Mouse (Mus musculus) adrenal gland, postnatal 10 days (tissue): ENCODE results near the gene Mroh2a. TPM values are rescaled to one million over a fixed set of nuclear protein-coding genes. Genes with fewer than 3 reads are reported as not detected.
A peak's percentile ranks its signal among the peaks of the same experiment; 100 is the strongest.

Experiments used
- DNase-seq: peaks from one replicate; pipeline ENCODE4 v3.0.0; 2021; ENCODE audit warnings: mixed read lengths
- total RNA-seq, 2 experiments: library from RNA; stranded (reverse); gene quantifications; 2 replicates each; pipeline ENCODE4 v1.2.3; 2021

Mroh2a gene
- total RNA-seq, 2 experiments from 2014 or later = 0.67 to 1.3 TPM

DNA sequence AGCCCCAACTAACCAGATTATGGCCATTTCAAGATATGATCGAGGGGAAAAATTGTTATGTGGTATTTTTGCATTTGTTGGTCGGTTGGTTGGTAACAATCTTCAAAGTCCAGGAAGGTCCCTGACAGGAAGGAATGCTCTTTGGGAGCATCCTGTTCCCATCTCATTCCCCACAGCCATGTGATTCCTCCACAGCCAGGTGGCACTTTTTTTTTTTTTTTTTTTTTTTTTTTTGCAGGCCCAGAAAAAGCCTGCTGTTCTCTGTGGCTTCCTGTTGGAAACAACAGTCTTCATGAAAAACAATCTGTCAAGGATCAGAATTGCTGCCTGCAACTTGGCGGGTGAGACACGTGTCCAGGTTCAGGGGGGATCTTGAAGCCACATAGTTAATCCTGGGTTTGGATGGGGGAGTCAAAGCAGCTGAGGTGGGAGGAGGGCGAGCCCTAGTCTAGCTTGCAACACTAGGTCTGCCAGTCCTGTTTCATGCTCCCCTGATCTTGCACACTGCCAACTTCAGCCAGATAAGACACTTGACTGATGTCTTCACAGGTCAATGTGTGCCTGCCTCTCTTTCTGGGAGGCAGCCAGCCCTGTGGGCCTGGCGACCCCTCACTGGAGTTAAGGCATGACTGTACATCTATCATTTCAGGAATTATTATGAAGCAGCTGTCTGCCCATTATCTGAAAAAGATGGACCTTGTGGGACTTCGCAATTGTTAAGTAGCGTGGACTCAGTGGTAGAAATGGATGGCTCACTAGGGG, 32.3 kb downstream of the Mroh2a start:
- peak; percentile 60 for DNase-seq

DNA sequence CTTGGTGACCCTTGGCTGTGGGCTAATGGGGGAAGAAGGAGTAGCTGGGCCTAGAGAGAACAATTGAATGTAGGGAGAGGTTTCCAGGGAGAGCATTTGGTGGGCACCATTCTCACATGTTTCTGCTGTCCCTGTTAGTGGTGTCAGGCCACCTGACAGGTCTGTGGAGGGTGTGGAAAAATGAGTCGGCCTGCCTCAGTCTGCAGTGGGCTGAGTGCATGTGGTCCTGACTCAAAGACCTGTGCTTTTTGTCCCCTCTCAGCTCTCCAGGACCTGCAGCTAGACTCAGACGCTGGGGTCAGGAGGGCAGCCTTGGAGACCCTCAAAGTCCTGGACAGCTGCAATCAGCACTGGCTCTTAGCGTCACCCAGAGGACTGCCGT, 32.8 kb downstream of the Mroh2a start:
- DNase-seq = no peak

DNA sequence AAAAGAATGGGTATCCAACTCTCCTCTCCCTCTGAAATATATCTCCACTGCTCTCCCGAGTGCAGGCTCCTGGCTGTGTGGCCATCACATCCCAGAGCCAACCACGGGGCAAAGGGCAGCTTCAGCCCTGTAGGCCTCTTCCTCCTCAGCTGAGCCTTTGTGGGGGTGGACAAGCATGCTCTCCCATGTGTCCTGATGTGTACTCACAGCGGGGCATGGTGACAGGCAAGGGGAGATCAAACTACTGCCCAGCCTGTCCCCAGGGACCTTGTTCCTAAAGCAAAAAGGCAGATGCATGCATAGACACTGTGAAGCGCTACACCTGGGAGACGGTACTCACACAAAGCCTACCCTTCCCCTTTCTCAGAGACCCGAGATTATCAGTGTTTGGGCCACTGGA, 33.3 kb downstream of the Mroh2a start:
- DNase-seq = peak; percentile 80

DNA sequence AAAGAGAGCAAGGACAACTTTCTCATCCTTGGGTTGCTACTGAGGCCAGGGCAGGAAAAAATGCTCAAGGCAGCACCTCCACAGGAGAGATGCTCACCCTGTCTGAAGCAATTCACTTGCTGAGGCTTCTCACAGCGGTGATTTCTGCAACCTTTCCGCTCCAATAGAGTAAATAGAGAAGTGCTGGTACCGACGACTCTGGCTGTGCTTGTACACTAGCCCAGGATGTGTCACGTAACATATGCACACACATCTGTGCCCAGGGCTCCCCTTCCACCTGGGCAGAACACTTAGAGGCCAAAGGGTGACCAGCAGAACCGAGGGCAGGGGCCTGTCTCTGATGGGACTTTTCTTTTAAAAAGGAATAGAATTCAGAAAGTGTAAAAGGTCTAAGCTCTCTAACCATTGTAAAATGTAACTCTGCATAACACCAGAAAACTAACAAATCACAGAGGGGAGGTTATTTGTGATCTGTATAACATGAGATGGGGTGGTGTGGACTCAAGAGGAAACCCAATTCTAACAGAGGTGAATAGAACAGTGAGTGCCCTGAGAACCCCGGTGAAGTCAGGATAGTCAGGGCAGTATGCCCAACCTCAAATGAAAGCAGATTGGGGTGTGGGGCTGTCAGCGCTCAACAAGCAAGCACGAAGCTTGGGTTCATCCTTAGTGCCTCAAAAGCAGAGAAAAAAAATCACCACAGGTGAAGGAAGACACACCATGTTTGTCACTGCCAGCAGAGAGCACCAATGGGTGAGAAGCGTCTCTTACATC, 34.0 kb downstream of the Mroh2a start:
- no peak for DNase-seq

DNA sequence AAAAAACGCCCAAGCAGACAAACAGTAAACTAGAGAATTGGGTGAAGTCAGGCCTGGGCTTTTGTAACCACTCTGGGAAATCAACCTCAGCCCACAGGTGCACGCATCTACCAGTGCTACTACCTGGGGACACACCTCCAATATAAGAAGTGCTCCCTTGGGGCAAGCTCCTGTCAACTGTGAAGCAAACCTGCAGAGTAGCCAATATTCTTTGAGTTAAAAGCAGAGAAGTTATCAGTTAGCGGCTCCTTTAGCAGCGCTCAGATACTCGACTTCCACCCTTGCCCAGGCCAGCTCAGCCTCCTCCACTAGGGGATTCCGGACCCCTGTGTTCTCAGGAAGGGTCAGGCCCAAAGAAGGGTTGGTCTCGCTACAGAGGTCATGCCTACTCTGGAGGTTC, 34.9 kb downstream of the Mroh2a start:
- DNase-seq = no peak

DNA sequence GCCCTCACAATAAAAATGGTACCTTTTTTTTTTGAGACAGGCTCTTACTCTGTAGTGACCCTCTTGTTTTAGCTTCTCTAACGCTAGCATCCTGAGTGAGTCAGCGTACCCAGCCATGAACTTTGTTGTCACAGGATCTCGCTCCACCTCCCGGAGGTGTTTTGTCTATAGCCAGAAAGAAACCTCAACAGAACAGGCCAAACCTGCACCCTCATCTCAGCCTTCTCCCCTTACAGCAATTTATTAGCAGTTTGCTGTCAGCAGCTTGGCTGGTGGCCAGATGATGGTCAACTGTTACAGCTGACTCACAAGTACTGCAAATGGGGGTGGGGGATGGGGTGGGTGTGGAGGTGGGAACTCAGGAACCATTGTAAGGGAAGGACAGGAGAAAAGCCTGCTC, 35.5 kb downstream of the Mroh2a start:
- DNase-seq = peak; percentile 90

DNA sequence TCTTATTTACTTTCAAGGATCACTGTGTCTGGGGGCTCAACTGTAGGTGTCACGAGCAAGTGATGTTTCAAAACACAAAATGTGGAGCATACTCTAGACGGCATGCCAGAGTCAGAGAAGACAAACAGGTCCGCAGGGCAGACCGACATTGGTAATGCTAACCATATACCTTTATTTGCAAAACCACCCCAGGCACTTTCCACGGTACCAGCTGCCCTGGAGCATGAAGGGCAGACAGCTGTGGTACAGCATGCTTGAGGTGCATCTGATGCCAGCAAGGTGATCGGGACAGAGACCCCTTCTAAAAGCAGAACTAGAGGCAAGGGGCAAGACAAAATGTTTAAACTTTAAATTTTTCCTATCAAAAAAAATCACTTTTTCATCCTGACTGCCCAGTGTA, 36.2 kb downstream of the Mroh2a start:
- no peak for DNase-seq

DNA sequence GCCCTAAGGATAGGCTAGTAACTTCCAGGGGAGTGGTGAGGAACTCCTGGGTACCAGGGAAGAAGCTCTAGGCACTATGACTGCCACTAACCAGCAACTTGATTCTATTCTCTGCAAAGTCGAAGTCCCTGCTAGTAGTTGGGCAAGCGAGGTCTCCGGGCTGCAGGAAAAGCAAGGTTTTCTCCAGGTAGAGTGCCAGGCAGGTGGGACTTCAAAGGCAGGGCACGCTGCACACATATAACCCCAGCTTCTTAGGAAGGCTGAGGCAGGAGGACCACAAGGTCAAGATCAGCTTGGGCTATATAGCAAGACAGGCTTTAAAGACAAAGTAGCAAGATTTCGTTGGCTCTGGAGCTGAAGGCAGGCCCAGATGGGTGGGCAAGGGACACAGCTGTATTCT, 37.0 kb downstream of the Mroh2a start:
- no peak for DNase-seq

DNA sequence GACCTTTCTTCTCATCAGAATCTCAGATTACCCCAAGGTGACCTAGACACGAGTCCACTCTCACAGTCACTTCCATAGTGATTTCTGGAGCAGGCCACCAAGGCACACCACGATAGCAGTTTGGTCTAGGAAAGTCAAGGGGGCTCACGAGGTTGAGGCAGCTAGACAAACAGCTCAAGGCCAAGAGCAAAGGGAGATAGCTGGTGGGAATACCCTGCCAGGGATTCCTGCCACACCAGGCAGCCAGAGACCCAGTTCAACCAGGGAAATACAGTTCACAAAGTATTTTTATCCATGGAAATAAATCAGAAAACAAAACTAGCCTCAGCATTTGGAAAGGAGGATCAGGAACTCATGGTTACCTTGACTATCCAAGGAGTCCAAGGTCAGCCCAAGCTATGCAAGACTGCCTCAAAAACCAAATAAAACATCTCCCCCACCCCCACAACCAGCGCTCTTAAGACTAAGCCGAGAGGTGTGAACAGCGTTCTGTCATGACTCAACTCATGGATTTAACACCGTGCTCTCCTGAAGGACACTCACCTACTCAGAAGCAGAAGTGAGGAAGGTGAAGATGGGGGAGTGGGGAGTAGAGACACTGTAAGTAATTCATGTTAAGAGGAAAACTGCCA, 37.6 kb downstream of the Mroh2a start:
- DNase-seq = no peak

DNA sequence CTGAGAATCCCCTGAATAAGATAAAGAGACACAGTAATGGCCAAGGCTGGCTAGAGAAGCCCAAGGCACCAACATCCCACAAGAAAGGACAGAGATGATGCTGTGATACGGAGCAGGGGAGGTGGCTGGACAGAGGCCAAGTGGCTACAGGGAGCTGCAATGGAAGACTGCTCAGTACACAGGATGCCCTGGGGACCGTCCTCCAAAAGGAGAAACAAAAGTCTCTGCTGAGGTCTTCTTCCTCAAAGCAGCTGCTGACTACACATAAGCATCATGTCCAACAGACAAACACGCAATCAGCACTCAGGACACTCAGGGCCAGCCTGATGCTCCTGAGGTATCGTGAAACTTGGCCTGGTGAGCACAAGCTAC, 38.1 kb downstream of the Mroh2a start:
- DNase-seq = peak; percentile 75

DNA sequence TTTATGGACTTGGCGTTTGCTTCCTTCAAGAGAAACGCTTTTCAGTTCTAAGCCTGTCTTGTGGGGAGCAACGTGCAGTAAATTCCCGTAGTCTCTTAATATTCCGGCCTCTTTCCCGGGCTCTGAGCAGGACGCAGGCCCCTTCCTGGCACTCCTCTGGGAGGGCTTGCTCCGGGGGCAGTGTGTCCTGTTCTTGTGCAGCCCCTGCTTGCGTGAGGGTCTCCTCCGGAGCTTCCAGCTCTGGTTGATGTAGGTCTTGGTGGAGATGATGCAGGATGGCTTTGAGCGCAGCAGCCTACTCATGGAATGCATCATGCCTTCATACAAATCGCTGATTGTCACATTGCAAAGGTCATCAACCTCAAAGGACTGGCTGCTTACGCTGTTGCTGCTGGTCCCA, 39.3 kb downstream of the Mroh2a start:
- DNase-seq = peak; percentile 15

DNA sequence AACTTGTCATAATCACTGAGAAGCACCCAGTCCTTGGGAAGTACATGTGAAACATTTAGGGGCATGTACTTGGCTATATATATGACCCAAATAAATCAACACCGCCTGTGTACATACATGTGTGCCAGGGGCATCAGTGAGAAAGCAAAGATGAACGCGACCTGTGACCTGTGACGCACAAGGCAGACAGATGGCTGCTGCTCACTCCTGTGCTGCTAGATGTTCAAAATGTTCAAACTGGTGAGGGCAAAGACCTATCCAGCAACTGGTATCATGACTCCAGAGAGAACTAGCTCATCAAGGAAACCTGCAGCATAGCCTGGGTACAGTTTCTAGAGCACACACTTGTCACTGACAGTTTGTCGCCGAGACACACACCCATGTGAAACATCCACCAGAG, 40.7 kb downstream of the Mroh2a start:
- peak; percentile 12 for DNase-seq

DNA sequence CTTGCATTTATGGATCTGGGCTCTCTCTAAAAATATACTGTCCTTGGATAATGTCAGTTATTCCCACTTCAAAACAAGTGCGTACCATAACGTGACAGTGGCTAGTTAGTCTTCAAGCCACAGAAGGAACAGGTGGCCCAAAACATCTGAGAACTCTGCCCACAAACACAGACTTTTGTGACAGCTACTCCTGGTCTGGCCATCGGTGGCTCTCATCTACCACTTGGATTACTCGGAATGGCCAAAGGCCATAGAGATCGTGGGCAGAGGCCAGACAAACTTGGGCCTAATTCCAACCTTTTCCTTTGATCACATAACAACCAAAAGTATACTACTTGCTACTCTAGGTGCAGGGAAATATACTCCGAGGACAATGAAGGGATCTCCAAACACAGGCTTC, 41.3 kb downstream of the Mroh2a start:
- peak; percentile 31 for DNase-seq

DNA sequence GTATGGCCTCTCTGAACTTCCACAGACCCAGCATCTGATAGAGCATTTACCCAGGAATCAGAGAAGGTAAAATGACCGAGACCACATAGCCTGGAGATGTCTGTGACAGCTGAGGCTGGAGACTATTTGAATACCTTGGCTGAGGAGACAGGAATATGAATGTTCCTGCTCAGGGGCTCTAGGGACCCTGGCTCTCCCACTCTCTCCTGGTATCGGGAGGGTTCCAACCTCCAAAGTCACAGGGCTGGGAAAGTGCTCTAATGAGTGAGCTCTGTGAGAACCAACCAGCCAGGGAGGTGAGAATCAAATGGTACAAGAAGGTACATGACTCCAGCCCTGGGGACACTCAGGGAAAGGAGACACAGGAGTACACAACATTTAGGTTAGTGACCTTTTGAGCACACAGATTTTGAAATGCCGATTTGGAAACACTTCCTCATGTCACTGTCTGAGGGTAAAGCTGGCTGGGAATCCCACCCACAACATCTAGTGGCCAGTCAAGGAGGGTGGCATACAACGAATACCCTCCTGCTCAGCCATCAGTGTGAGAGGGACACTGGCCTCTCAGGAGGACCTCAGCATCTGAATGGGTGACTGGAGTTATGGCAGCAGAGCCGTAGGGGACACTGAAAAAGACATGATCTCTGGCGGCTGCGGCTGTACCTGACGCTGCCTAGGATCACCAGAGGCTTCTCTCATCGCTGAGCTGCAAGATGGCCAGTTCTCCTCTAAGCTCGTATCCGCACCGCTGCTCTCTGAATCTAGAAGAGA, 42.9 kb downstream of the Mroh2a start:
- DNase-seq = peak; percentile 12

DNA sequence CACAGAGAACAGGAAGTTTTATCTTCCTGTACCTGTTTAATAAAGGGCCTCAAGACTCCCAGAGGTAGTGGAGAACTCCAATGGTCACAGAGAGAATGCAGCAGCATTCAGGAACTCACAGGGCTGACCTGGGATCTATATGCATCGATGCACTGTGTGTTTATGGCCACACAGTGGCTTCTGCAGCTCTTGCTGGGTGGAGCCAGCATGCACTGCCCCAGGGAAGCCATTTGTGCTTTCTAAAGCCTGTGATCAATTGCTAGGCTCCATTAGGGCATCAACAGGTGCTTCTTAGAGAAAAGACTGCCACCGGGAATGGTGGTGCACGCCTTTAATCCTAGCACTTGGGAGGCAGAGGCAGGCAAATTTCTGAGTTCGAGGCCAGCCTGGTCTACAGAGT, 46.1 kb downstream of the Mroh2a start:
- no peak for DNase-seq

DNA sequence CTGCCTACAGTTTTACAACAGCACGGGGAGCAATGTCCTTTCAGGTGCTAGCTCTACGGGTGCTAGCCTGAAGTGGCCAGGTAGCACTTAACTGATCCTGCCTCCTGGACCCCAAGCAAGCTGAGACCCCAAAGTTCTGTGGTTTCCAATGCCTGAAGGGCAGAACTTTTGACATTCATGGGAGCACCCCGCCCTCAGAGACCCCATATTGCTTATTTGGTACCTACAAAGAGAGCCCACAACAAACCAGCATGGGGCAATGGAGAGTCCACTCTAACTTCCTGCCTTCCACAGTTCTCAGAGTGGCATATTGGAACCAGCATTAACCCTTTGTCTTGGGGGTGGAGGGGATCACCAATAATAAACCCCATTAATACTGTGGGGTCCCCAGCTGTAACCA, 46.5 kb downstream of the Mroh2a start:
- DNase-seq = no peak

DNA sequence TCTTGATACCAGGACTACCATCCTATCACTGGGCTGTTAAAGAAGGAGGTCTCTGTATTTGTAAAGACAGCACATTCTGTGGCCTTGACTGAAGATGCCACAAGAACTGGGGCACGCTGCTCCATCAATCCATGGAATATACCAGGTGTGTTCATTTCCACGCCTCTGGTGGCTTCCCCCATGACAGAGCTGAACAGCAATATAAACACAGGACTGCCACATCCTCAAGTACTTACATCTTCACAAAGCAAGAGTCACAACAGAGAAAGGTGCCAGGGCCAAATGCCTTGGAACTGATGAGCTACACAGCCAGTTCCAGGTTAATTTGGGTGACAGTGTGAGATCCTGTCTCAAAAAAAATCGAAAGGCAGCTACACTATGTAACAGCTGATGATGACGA, 47.0 kb downstream of the Mroh2a start:
- DNase-seq = no peak

DNA sequence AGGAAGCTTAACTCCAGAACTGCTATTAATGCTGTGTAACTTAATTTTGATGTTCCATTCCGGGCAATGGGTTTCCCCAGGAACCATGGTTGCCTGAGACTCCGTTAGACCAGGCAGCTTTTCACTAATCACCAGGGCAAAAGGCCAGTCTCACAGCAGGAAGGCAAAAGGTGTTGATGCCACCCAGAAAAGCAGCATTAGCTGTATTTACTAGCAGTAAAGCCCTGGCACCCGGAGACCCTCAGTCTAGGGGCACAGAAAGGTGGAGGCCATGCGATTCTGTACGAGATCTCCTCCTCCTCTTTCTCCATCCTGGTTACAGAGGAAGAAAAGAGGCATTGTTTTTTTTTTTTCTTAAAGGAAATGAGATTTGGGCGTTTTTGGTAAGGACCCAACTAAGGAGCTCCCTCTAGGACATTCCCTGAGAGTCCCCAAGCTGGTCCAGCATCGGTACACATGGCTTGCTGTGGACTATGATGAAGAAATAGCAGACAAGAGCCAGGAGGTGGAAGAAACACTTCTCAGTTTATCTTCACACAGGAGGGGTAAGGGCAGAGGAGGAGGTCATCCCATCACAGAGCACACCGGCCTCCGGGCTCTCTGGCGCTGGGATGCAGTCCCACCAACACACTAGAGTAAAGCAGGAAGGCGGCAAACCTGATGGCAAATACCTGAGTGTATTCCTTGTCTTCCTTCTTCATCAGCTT, 47.7 kb downstream of the Mroh2a start:
- DNase-seq = no peak

DNA sequence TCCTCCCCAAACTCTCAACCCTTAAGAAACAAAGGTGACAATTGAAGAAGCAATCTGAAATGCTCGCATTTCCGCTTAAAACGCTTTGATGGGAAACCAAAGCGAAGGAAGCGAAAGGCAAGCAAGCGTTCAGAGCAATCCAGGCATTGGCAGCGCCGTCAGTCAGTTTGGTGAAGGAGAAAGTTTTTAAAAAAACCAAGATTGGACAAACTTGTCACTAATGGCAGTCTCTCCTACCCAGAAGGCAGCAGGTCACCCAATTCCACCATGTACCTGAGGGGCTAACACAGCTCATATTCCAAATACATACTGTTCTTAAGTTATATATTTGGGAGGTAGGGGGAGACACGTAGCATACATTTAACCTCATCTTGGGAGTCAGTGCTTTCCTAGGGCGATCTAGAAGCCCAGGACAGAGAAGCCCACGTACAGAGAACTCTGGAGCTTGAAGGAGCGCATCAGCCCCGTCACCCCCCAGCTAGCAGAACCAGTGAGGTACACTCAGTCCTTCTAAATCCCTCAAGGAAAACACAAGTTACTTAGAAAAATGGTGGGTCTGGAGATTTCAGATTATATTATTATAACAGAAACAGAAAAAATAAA, 48.4 kb downstream of the Mroh2a start:
- DNase-seq = no peak

DNA sequence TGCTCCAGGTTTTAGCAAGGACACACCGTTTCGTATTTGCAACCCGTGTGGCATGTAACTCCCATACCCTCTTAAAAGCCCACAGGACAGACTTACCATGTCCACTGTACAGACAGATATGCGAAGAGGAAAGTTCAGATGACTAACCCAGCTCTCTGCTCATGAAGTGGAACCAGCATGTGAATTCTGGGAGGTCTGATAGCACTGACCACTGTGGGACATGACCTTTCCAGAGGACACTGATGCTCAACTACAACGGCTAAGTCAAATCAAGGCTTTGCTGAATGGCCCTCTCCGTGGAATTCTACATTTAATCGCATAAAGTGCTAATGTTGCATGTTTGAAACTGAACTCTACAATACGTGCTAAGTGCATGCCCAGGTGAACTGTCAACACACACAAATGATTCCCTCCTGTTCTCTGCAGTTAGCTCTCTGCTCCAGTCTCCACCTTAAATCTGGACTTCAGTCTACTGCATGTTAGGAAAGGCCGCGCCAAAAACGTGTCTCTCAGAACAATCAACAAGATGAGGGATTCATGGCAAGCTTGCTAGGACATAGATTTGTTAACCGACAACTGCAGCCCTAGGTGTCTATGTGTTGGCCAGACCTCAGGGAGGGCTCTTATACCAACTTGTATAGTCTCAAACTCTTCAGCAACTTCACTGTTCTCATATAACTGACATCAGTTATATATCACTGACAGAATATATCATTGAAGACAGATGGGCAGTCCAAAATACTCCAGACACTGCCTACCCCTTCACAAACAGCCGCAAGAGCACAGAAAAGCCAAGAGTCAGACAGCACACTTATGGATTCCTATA, 49.1 kb downstream of the Mroh2a start:
- peak; percentile 21 for DNase-seq
